Mouse (Mus musculus): ENCODE data around the gene Grm8. TPM values are rescaled to one million over a fixed set of nuclear protein-coding genes. Genes with fewer than 3 reads are reported as not detected.

Grm8 gene
- not detected in 2 replicates for polyA plus RNA-seq (2012)

DNA sequence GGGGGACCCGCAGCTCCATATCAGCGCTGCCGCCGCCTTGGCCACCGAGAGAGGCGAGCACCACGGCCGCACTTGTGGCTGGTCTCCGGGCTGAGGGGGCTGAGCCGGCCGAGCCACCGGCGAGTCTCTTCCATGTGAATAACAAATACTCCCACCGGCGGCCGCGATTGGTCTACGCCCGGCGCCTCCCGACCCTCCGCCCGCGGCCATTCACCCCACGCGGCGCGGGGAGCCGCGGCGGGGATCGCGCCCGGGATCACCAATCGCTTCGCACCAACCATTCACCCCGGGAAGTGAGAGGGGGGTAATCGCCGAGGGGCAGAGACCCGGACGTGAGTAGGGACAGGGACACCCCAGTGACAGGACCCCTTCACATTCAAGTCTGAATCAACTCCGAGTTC, at the start of gene Grm8:
Gene Grm8 (minus strand): TSS at position 178 of the 401 bp plus-strand sequence.

All from megakaryocyte-erythroid progenitor cell, adult 5 weeks (primary cell).